Mouse (Mus musculus) CH12.LX (cell line): ENCODE data around the gene B3galt1. TPM values are rescaled to one million over a fixed set of nuclear protein-coding genes. Genes with fewer than 3 reads are reported as not detected.

ENCODE experiments used
- DNase-seq: peaks from one replicate; pipeline ENCODE4 v3.0.0-alpha.2; 2013; ENCODE audit errors: extremely low read depth
- H3K27ac ChIP-seq: 2 replicates; pipeline ENCODE4 v1.5.1; 2012; ENCODE audit warnings: low read depth, mild to moderate bottlenecking, control low read depth, moderate library complexity; ENCODE audit not compliant: insufficient read depth
- H3K27me3 ChIP-seq: replicated peaks from 2 replicates; pipeline ENCODE3; 2012; ENCODE audit warnings: inconsistent platforms
- H3K36me3 ChIP-seq, 2 experiments: replicated peaks in 1 of 2; 2 replicates each; pipeline versions ENCODE3 to v1.6.1; 2012; ENCODE audit warnings: inconsistent platforms in 1 of 2, low read length in 1 of 2, mild to moderate bottlenecking in 1 of 2, mixed read lengths in 1 of 2, moderate library complexity in 1 of 2; ENCODE audit not compliant: control insufficient read depth in 1 of 2, insufficient read depth in 1 of 2
- H3K4me1 ChIP-seq, 2 experiments: 2 replicates each; pipeline ENCODE4 v1.6.1; 2012; ENCODE audit warnings: inconsistent platforms in 1 of 2, moderate library complexity in 1 of 2; ENCODE audit not compliant: insufficient read depth in 2 of 2, control insufficient read depth in 1 of 2
- H3K4me2 ChIP-seq: 2 replicates; pipeline ENCODE4 v1.6.1; 2012; ENCODE audit warnings: low read depth, mild to moderate bottlenecking, control low read depth; ENCODE audit not compliant: poor library complexity, insufficient read depth, severe bottlenecking
- H3K4me3 ChIP-seq, 3 experiments: fragments of 150-350 bp in 1 of 3; sonication (generic) in 1 of 3; replicated peaks in 1 of 3; 2 replicates each; pipeline versions ENCODE3 to v1.5.1; 2011 to 2012; ENCODE audit warnings: low read depth in 2 of 3, low read length in 2 of 3, mild to moderate bottlenecking in 2 of 3, moderate library complexity in 2 of 3, control low read depth in 1 of 3, improper control_type of control experiment in 1 of 3, inconsistent platforms in 1 of 3, mixed read lengths in 1 of 3; ENCODE audit not compliant: poor library complexity in 1 of 3
- H3K79me2 ChIP-seq: replicated peaks from 2 replicates; pipeline ENCODE4 v1.6.1; 2012; ENCODE audit warnings: mild to moderate bottlenecking, moderate library complexity; ENCODE audit not compliant: control insufficient read depth, poor library complexity, insufficient read depth, severe bottlenecking; ENCODE audit errors: extremely low read depth
- H3K9ac ChIP-seq: 2 replicates; pipeline ENCODE4 v1.6.1; 2012; ENCODE audit warnings: low read depth, mild to moderate bottlenecking, control low read depth, moderate library complexity; ENCODE audit not compliant: insufficient read depth
- H3K9me3 ChIP-seq: replicated peaks from 2 replicates; pipeline ENCODE3; 2012; ENCODE audit warnings: low read length, inconsistent platforms, mixed read lengths
- CHD1 ChIP-seq: IDR thresholded peaks from 2 replicates; pipeline ENCODE4 v1.6.1; 2012; ENCODE audit warnings: low read depth, low read length, improper control_type of control experiment, inconsistent platforms
- CHD2 ChIP-seq: IDR thresholded peaks from 2 replicates; pipeline ENCODE4 v1.6.1; 2011; ENCODE audit warnings: low read length, improper control_type of control experiment
- CTCF ChIP-seq, 2 experiments: IDR thresholded peaks in 1 of 2; conservative IDR thresholded peaks in 1 of 2; 2 replicates each; pipeline ENCODE4 v1.5.1; 2011 to 2012; ENCODE audit warnings: low read depth in 2 of 2, low read length in 2 of 2, improper control_type of control experiment in 1 of 2, inconsistent platforms in 1 of 2, mild to moderate bottlenecking in 1 of 2, moderate library complexity in 1 of 2
- E2F4 ChIP-seq: IDR thresholded peaks from 2 replicates; pipeline ENCODE4 v1.6.1; 2011; ENCODE audit warnings: low read depth, low read length, improper control_type of control experiment; ENCODE audit not compliant: insufficient replicate concordance
- ELF1 ChIP-seq: IDR thresholded peaks from 2 replicates; pipeline ENCODE4 v1.6.1; 2014; ENCODE audit warnings: low read depth, mild to moderate bottlenecking, inconsistent platforms, low read length, improper control_type of control experiment
- EP300 ChIP-seq: IDR thresholded peaks from 2 replicates; pipeline ENCODE4 v1.6.1; 2011; ENCODE audit warnings: low read length, improper control_type of control experiment
- ETS1 ChIP-seq: conservative IDR thresholded peaks from 2 replicates; pipeline ENCODE4 v1.6.1; 2012; ENCODE audit warnings: low read depth, mild to moderate bottlenecking, inconsistent platforms, low read length, improper control_type of control experiment, moderate library complexity
- GABPA ChIP-seq: IDR thresholded peaks from 2 replicates; pipeline ENCODE4 v1.6.1; 2012; ENCODE audit warnings: low read depth, low read length, improper control_type of control experiment, inconsistent platforms; ENCODE audit not compliant: insufficient replicate concordance
- IRF4 ChIP-seq: IDR thresholded peaks from 2 replicates; pipeline ENCODE4 v1.6.1; 2014; ENCODE audit warnings: low read depth, mild to moderate bottlenecking, inconsistent platforms, low read length, improper control_type of control experiment
- JUN ChIP-seq: IDR thresholded peaks from 2 replicates; pipeline ENCODE4 v1.6.1; 2011; ENCODE audit warnings: low read depth, mild to moderate bottlenecking, low read length, improper control_type of control experiment, moderate library complexity; ENCODE audit not compliant: insufficient read depth
- JUND ChIP-seq: conservative IDR thresholded peaks from 2 replicates; pipeline ENCODE4 v1.6.1; 2011; ENCODE audit warnings: low read depth, low read length, improper control_type of control experiment
- KAT2A ChIP-seq: IDR thresholded peaks from 2 replicates; pipeline ENCODE4 v1.6.1; 2012; ENCODE audit warnings: low read length, improper control_type of control experiment, inconsistent platforms; ENCODE audit not compliant: insufficient replicate concordance
- MAX ChIP-seq: IDR thresholded peaks from 2 replicates; pipeline ENCODE4 v1.6.1; 2011; ENCODE audit warnings: low read length, improper control_type of control experiment
- MAZ ChIP-seq: IDR thresholded peaks from 2 replicates; pipeline ENCODE4 v1.6.1; 2012; ENCODE audit warnings: low read depth, mild to moderate bottlenecking, inconsistent platforms, low read length, improper control_type of control experiment, moderate library complexity
- MEF2A ChIP-seq: IDR thresholded peaks from 2 replicates; pipeline ENCODE4 v1.6.1; 2014; ENCODE audit warnings: low read depth, mild to moderate bottlenecking, inconsistent platforms, low read length, improper control_type of control experiment, borderline replicate concordance
- PAX5 ChIP-seq: IDR thresholded peaks from 2 replicates; pipeline ENCODE4 v1.6.1; 2012; ENCODE audit warnings: low read length, inconsistent platforms, mixed read lengths
- POLR2A ChIP-seq: IDR thresholded peaks from 2 replicates; pipeline ENCODE4 v1.6.1; 2011; ENCODE audit warnings: low read depth, mild to moderate bottlenecking, improper control_type of control experiment, low read length
- POLR2AphosphoS2 ChIP-seq: IDR thresholded peaks from 2 replicates; pipeline ENCODE4 v1.6.1; 2011; ENCODE audit warnings: low read depth, low read length, improper control_type of control experiment
- RAD21 ChIP-seq: IDR thresholded peaks from 2 replicates; pipeline ENCODE4 v1.6.1; 2011; ENCODE audit warnings: low read depth, mild to moderate bottlenecking, low read length, improper control_type of control experiment, moderate library complexity
- SIN3A ChIP-seq: IDR thresholded peaks from 2 replicates; pipeline ENCODE4 v1.6.1; 2012; ENCODE audit warnings: low read length, improper control_type of control experiment, inconsistent platforms
- SMC3 ChIP-seq: IDR thresholded peaks from 2 replicates; pipeline ENCODE4 v1.6.1; 2011; ENCODE audit warnings: low read depth, low read length, improper control_type of control experiment
- TBP ChIP-seq: conservative IDR thresholded peaks from 2 replicates; pipeline ENCODE4 v1.6.1; 2011; ENCODE audit warnings: low read depth, low read length, improper control_type of control experiment
- TCF12 ChIP-seq: IDR thresholded peaks from 2 replicates; pipeline ENCODE4 v1.6.1; 2014; ENCODE audit warnings: low read depth, mild to moderate bottlenecking, inconsistent platforms, low read length, improper control_type of control experiment
- UBTF ChIP-seq: IDR thresholded peaks from 2 replicates; pipeline ENCODE4 v1.6.1; 2012; ENCODE audit warnings: low read depth, mild to moderate bottlenecking, inconsistent platforms, low read length, improper control_type of control experiment, moderate library complexity
- USF1 ChIP-seq: IDR thresholded peaks from 2 replicates; pipeline ENCODE4 v1.6.1; 2014; ENCODE audit warnings: low read depth, mild to moderate bottlenecking, inconsistent platforms, low read length, improper control_type of control experiment
- USF2 ChIP-seq: conservative IDR thresholded peaks from 2 replicates; pipeline ENCODE4 v1.6.1; 2011; ENCODE audit warnings: low read depth, low read length, improper control_type of control experiment
- ZC3H11A ChIP-seq: IDR thresholded peaks from 2 replicates; pipeline ENCODE4 v1.6.1; 2012; ENCODE audit warnings: low read depth, mild to moderate bottlenecking, inconsistent platforms, low read length, improper control_type of control experiment
- ZMIZ1 ChIP-seq: IDR thresholded peaks from 2 replicates; pipeline ENCODE4 v1.6.1; 2012; ENCODE audit warnings: low read depth, mild to moderate bottlenecking, inconsistent platforms, low read length, improper control_type of control experiment
- ZNF384 ChIP-seq: IDR thresholded peaks from 2 replicates; pipeline ENCODE4 v1.6.1; 2012; ENCODE audit warnings: low read depth, low read length, improper control_type of control experiment, inconsistent platforms
- dilution Hi-C: fragments of 300-500 bp; cut with MboI; formaldehyde crosslinking; loops from 2 replicates; pipeline ENCODE4 v1.14.3; 2020; ENCODE audit warnings: low sequenced_read_pairs; ENCODE audit not compliant: extremely low pct_unique_long_range_greater_than_20kb, extremely low pct_ligation_motif_present
- in situ Hi-C: fragments of 300-500 bp; cut with MboI; formaldehyde crosslinking; loops from 3 replicates; pipeline ENCODE4 v1.14.3; 2019; ENCODE audit warnings: low sequenced_read_pairs, low pct_ligation_motif_present, low pct_unique_long_range_greater_than_20kb, mixed read lengths
- polyA plus RNA-seq: library from polyadenylated mRNA; unstranded; fragments of >175 nt; gene quantifications from 2 replicates; pipeline ENCODE4 v1.2.1, GENCODE M21; 2012; ENCODE audit warnings: low read depth; ENCODE audit not compliant: insufficient read length
- total RNA-seq, 2 experiments: library from RNA; depleted of rRNA; stranded (reverse); fragments of 300-350 nt in 1 of 2; fragments of >200 nt in 1 of 2; gene quantifications; 2 replicates each; pipeline ENCODE4 v1.2.3; 2012 to 2014

The B3galt1 gene
- total and polyA plus RNA-seq, 3 experiments: not detected

DNA sequence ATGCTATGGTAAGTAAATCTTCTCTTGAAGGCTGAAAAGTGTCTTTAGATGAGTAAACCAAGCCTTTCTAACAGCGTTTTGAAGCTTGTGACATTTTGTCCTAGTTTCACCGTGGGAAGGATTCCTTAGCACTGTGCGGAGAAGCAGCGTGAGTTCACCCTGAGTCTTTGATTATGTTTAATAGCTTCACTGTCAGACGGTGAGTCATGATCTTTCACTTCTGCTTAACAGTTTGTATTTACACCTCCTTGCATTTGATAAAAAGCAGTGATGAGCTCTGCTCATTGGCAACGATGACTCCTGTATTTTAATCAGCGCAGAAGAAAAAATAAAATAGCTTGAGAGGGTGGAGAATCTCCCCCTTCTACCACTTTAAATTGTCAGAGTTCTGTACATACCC, 440.0 kb downstream of the B3galt1 start:
- in situ Hi-C loops: no loop called here
- Histone ChIP-seq H3K27me3 (no peaks in the 10 kb centered on the region), H3K4me1 (no peaks in the 10 kb centered on the region), H3K79me2 (no peaks in the 10 kb centered on the region), H3K9ac (no peak overlapping the region), H3K36me3 (no peaks in the 10 kb centered on the region), H3K9me3 (peaks cover 47% of the 10 kb centered on the region), H3K27ac (no peak overlapping the region), H3K4me2 (no peak overlapping the region), H3K4me3 (no peak overlapping the region)
- dilution Hi-C loops: no loop called here
- no peak for DNase-seq
- no peak for TF ChIP-seq CHD2
- no peak for TF ChIP-seq TBP
- no peak for TF ChIP-seq MEF2A
- no peak for TF ChIP-seq RAD21
- TF ChIP-seq ETS1: no peak
- TF ChIP-seq MAZ: no peak
- no peak for TF ChIP-seq ZMIZ1
- no peak for TF ChIP-seq USF2
- TF ChIP-seq UBTF: no peak
- no peak for TF ChIP-seq CHD1
- TF ChIP-seq MAX: no peak
- TF ChIP-seq IRF4: no peak
- TF ChIP-seq TCF12: no peak
- no peak for TF ChIP-seq E2F4
- TF ChIP-seq KAT2A: no peak
- no peak for TF ChIP-seq ELF1
- no peak for TF ChIP-seq USF1
- TF ChIP-seq JUND: no peak

DNA sequence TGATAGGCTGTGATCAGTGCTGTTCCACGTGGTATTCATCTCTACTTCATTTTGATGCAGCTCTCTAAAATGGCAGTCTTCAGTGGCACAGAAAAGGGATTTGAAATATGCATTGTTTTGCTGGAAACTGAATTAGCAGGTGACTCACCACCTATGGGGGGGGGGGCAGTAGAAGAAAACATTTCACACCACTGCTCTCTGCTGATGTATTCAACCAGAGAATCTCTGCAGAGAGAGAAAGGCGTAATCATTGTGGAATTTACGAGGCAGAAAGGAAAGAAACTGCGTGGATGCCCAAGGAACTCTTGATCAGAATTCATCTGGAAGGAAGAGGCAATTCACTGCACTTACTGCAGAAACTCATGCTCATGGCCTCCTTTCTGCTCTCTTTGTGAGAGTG, 445.7 kb downstream of the B3galt1 start:
- dilution Hi-C loops: no loop called here

More for the DNA sequence above, 445.7 kb downstream of the B3galt1 start:
- Histone ChIP-seq H3K79me2 (no peaks in the 10 kb centered on the region), H3K4me3 (no peak overlapping the region), H3K9ac (no peak overlapping the region), H3K36me3 (no peaks in the 10 kb centered on the region), H3K4me1 (no peaks in the 10 kb centered on the region), H3K9me3 (peaks cover 61% of the 10 kb centered on the region), H3K4me2 (no peak overlapping the region), H3K27ac (no peak overlapping the region), H3K27me3 (no peaks in the 10 kb centered on the region)
- in situ Hi-C loops: no loop called here
- TF ChIP-seq USF1 (no peak), ZNF384 (no peak), GABPA (no peak), RAD21 (no peak), POLR2AphosphoS2 (no peak), PAX5 (no peak), IRF4 (no peak), EP300 (no peak), CTCF (conservative IDR thresholded peaks at IDR 0.05 in 1 of 2, IDR thresholded peaks at IDR 0.05 in 1 of 2; ENCODE audit: low read depth in 2 of 2, low read length in 2 of 2) (no peak), ZMIZ1 (no peak), E2F4 (no peak), MAZ (no peak), TBP (no peak), SMC3 (no peak), ZC3H11A (no peak), SIN3A (no peak), JUN (no peak), TCF12 (no peak), UBTF (no peak), POLR2A (no peak)
- no peak for DNase-seq
